Mouse (Mus musculus) intestine, embryonic 14.5 days (tissue): ENCODE results near the gene Gm17657. TPM values are rescaled to one million over a fixed set of nuclear protein-coding genes. Genes with fewer than 3 reads are reported as not detected.
A peak's percentile ranks its signal among the peaks of the same experiment; 100 is the strongest.

ENCODE experiments used
- ATAC-seq: fragments of 200-750 bp; cut with Nextera tagmentation; replicated peaks from 2 replicates; pipeline ENCODE4 v1.8.0; 2017; ENCODE audit warnings: low read depth, moderate number of reproducible peaks, moderate TSS enrichment, moderate library complexity; ENCODE audit not compliant: low FRiP score, low TSS enrichment
- DNase-seq: peaks from one replicate; pipeline ENCODE4 v3.0.0-alpha.2; 2018; ENCODE audit warnings: low spot score
- H3K27ac ChIP-seq: fragments of 300-500 bp; sonication (generic); 2 replicates; pipeline ENCODE4 v1.5.1; 2014; ENCODE audit warnings: low read depth, mild to moderate bottlenecking, control low read depth
- H3K27me3 ChIP-seq: fragments of 300-500 bp; sonication (generic); replicated peaks from 2 replicates; pipeline ENCODE4 v1.6.1; 2014; ENCODE audit warnings: low read length, control low read depth; ENCODE audit not compliant: control insufficient read depth, insufficient read depth
- H3K36me3 ChIP-seq: fragments of 300-500 bp; sonication (generic); 2 replicates; pipeline ENCODE4 v1.6.1; 2014; ENCODE audit warnings: low read length, control low read depth; ENCODE audit not compliant: control insufficient read depth, insufficient read depth
- H3K4me1 ChIP-seq: fragments of 300-500 bp; sonication (generic); replicated peaks from 2 replicates; pipeline ENCODE4 v1.6.1; 2014; ENCODE audit warnings: low read length, control low read depth, mixed read lengths; ENCODE audit not compliant: control insufficient read depth, insufficient read depth
- H3K4me2 ChIP-seq: fragments of 300-500 bp; sonication (generic); 2 replicates; pipeline ENCODE4 v1.6.1; 2014; ENCODE audit warnings: low read length
- H3K4me3 ChIP-seq: fragments of 300-500 bp; sonication (generic); 2 replicates; pipeline ENCODE4 v1.5.1; 2014; ENCODE audit warnings: low read depth, low read length, control low read depth, mixed read lengths
- H3K9ac ChIP-seq: fragments of 300-500 bp; sonication (generic); 2 replicates; pipeline ENCODE4 v1.6.1; 2014; ENCODE audit warnings: mild to moderate bottlenecking, low read length
- H3K9me3 ChIP-seq: fragments of 300-500 bp; sonication (generic); 2 replicates; pipeline ENCODE4 v1.6.1; 2016; ENCODE audit warnings: low read length, control low read depth; ENCODE audit not compliant: control insufficient read depth
- WGBS: fragments of 180-500 bp; shearing (Covaris S2); extraction: QIAGEN DNeasy Blood & Tissue Kit; methylation state at CpG from one replicate; pipeline ENCODE4 v1.1.7; 2014; 5-methylcytosine and 5-hydroxymethylcytosine counted together
- polyA plus RNA-seq: library from polyadenylated mRNA; unstranded; fragments of >200 nt; fragmentation: Nextera tagmentation; extraction: Ambion mirVana; gene quantifications from 2 replicates; pipeline ENCODE4 v1.2.1, GENCODE M21; 2014

The Gm17657 gene
- polyA plus RNA-seq = not detected in 2 replicates

- Histone ChIP-seq H3K9ac (peak within 1 kb of the TSS; percentile 86), H3K36me3 (no peaks in the 10 kb centered on the region), H3K27me3 (no peaks in the 10 kb centered on the region), H3K4me1 (peaks cover 12% of the 10 kb centered on the region), H3K9me3 (no peaks in the 10 kb centered on the region), H3K4me3 (peak within 1 kb of the TSS; percentile 99), H3K4me2 (peak within 1 kb of the TSS; percentile 78), H3K27ac (0 out of 2 replicates have a peak within 1 kb of the TSS, but pooled peaks have one; percentile 38)
- peak; percentile 89 for DNase-seq
- under 1% methylated on average over 44 of the region's 44 CpGs for WGBS
- peak; percentile 98 for ATAC-seq
Measured at GRCm38 (mm10) chr17:29549543-29550428, at the start of gene Gm17657, which contains the start of gene Tbc1d22b. Gm17657 (minus strand) TSS chr17:29549638. Tbc1d22b (plus strand) TSS chr17:29549785.

- Histone ChIP-seq H3K9ac (no peak overlapping the region), H3K27ac (no peak overlapping the region), H3K27me3 (no peaks in the 10 kb centered on the region), H3K4me2 (no peak overlapping the region), H3K4me1 (no peaks in the 10 kb centered on the region), H3K9me3 (0 out of 2 replicates have a peak, but pooled peaks cover 4% of the 10 kb centered on the region), H3K36me3 (peaks cover 44% of the 10 kb centered on the region), H3K4me3 (no peak overlapping the region)
- WGBS = 94% methylated on average over 14 of the region's 14 CpGs
- DNase-seq (no peak), ATAC-seq (no peak)
Measured at GRCm38 (mm10) chr17:29599051-29599450, 49.6 kb upstream of the Gm17657 start.

GRCm38 (mm10) chr17:29596771-29597132 lies 47.3 kb upstream of the Gm17657 start:
- no peak overlapping the region for H3K4me3 ChIP-seq
- no peaks in the 10 kb centered on the region for H3K9me3 ChIP-seq
- no peak for ATAC-seq
- H3K4me1 ChIP-seq = no peaks in the 10 kb centered on the region
- peaks cover 41% of the 10 kb centered on the region for H3K36me3 ChIP-seq
- H3K9ac ChIP-seq = no peak overlapping the region
- 93% methylated on average over 13 of the region's 13 CpGs for WGBS
- DNase-seq = no peak
- no peak overlapping the region for H3K4me2 ChIP-seq
- H3K27ac ChIP-seq = no peak overlapping the region
- no peaks in the 10 kb centered on the region for H3K27me3 ChIP-seq

GRCm38 (mm10) chr17:29595891-29596770 lies 46.7 kb upstream of the Gm17657 start:
- Histone ChIP-seq H3K36me3 (peaks cover 41% of the 10 kb centered on the region), H3K9ac (no peak overlapping the region), H3K4me1 (no peaks in the 10 kb centered on the region), H3K4me3 (no peak overlapping the region), H3K4me2 (no peak overlapping the region), H3K27me3 (no peaks in the 10 kb centered on the region), H3K9me3 (no peaks in the 10 kb centered on the region), H3K27ac (no peak overlapping the region)
- 81% methylated on average over 14 of the region's 15 CpGs for WGBS
- DNase-seq (no peak), ATAC-seq (no peak)

- no peak for DNase-seq
- Histone ChIP-seq H3K9ac (no peak overlapping the region), H3K4me1 (peaks cover 3% of the 10 kb centered on the region; the same call in 1 of the 2 replicates), H3K36me3 (peaks cover 12% of the 10 kb centered on the region; the same call in 1 of the 2 replicates), H3K9me3 (no peaks in the 10 kb centered on the region), H3K27me3 (no peaks in the 10 kb centered on the region), H3K27ac (0 out of 2 replicates have a peak overlapping the region, but pooled peaks have one; percentile 3), H3K4me3 (no peak overlapping the region), H3K4me2 (no peak overlapping the region)
- 36% methylated on average over 11 of the region's 11 CpGs for WGBS
- no peak for ATAC-seq
Measured at GRCm38 (mm10) chr17:29589221-29589898, 39.9 kb upstream of the Gm17657 start.

GRCm38 (mm10) chr17:29586921-29587320 lies 37.5 kb upstream of the Gm17657 start:
- H3K4me1 ChIP-seq = peaks cover 3% of the 10 kb centered on the region; the same call in 1 of the 2 replicates
- 85% methylated on average over 9 of the region's 9 CpGs for whole genome bisulfite sequencing
- no peaks in the 10 kb centered on the region for H3K9me3 ChIP-seq
- H3K36me3 ChIP-seq = peaks cover 22% of the 10 kb centered on the region
- H3K4me2 ChIP-seq = no peak overlapping the region
- no peak overlapping the region for H3K27ac ChIP-seq
- H3K4me3 ChIP-seq = no peak overlapping the region
- ATAC-seq = no peak
- H3K27me3 ChIP-seq = no peaks in the 10 kb centered on the region
- DNase-seq = no peak
- H3K9ac ChIP-seq = no peak overlapping the region

- ATAC-seq (no peak), DNase-seq (no peak)
- WGBS = 84% methylated on average over 6 of the region's 6 CpGs
- Histone ChIP-seq H3K9me3 (no peaks in the 10 kb centered on the region), H3K36me3 (peaks cover 27% of the 10 kb centered on the region), H3K4me3 (no peak overlapping the region), H3K27me3 (no peaks in the 10 kb centered on the region), H3K4me1 (peaks cover 3% of the 10 kb centered on the region; the same call in 1 of the 2 replicates), H3K4me2 (no peak overlapping the region), H3K27ac (no peak overlapping the region), H3K9ac (no peak overlapping the region)
Measured at GRCm38 (mm10) chr17:29585446-29585845, 36.0 kb upstream of the Gm17657 start.

GRCm38 (mm10) chr17:29584737-29585136 lies 35.3 kb upstream of the Gm17657 start:
- Histone ChIP-seq H3K36me3 (peaks cover 34% of the 10 kb centered on the region), H3K4me1 (peaks cover 3% of the 10 kb centered on the region; the same call in 1 of the 2 replicates), H3K27ac (no peak overlapping the region), H3K9ac (no peak overlapping the region), H3K9me3 (no peaks in the 10 kb centered on the region), H3K4me2 (no peak overlapping the region), H3K4me3 (no peak overlapping the region), H3K27me3 (no peaks in the 10 kb centered on the region)
- 74% methylated on average over 3 of the region's 3 CpGs for WGBS
- DNase-seq (no peak), ATAC-seq (no peak)
